Mouse (Mus musculus) yolk sac, embryonic 10.5 days (tissue): Measurements from ENCODE around the gene Tubb1.
A peak's percentile ranks its signal among the peaks of the same experiment; 100 is the strongest.

Source experiments
- DNase-seq: peaks from one replicate; pipeline ENCODE4 v3.0.0-alpha.2; 2017; ENCODE audit warnings: low spot score

Tubb1 gene

GRCm38 (mm10) chr2:174450353-174450752 lies at the start of gene Tubb1:
Tubb1 (plus strand) TSS chr2:174450695.
- DNase-seq, result no peak

- no peak for DNase-seq
These were observed 40.3 kb upstream of the Tubb1 start for GRCm38 (mm10) chr2:174410222-174410621.

DNA sequence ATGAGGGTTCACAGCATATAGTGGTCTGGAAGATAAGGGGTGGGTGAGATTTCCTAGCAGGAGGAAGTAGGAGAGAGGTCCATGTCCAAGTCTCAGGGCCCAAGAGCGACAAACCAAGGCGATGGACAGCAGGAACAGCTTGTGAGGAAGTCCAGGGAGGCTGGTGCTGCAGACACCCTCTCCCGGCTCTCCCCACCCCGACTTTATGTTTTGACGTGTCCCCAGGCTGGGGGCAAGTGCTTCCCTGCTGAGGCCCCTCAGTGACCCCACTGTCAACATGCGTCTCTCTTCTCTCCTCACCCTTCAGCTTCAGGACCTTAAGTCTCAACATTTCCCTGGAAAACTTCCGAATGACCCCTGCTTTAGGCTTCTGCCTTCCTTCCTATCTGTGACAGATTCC lies 37.4 kb upstream of the Tubb1 start:
- DNase-seq, result no peak

- DNase-seq, result no peak
These were observed 35.3 kb upstream of the Tubb1 start for GRCm38 (mm10) chr2:174415001-174415730.

DNA sequence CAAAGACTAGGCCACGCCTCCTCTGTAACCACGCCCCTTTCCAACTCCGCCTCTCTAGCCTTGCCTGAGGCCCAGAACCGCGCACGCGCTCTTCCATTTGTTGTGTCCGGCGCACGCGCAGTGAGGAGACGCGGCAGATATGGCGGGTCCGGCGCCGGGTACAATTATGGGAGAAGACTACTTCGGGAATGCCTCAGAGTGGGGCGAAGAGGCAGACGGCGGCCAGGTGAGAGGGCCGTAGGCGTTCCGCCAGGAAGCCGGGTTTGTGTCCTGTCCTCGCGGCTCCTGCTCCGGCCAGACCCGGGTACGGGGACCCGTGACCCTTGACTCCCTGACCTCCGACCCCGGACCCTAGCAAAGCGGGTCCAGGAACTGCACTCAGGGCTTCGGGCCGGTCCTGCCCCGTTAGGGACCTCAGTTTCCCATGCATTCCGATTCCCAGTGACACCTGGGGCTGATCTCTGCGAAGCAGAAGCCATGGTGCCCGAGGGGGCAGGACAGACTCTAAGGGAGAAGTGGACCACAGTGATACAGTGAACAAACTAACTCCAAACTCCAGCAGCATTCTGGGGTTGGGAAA lies 34.7 kb upstream of the Tubb1 start, which contains the start of gene Nelfcd:
Nelfcd (plus strand) TSS at position 74 of the 580 bp plus-strand sequence.
- peak; percentile 96 for DNase-seq

- DNase-seq, result no peak
These were observed 29.4 kb upstream of the Tubb1 start for GRCm38 (mm10) chr2:174421107-174421506.

DNA sequence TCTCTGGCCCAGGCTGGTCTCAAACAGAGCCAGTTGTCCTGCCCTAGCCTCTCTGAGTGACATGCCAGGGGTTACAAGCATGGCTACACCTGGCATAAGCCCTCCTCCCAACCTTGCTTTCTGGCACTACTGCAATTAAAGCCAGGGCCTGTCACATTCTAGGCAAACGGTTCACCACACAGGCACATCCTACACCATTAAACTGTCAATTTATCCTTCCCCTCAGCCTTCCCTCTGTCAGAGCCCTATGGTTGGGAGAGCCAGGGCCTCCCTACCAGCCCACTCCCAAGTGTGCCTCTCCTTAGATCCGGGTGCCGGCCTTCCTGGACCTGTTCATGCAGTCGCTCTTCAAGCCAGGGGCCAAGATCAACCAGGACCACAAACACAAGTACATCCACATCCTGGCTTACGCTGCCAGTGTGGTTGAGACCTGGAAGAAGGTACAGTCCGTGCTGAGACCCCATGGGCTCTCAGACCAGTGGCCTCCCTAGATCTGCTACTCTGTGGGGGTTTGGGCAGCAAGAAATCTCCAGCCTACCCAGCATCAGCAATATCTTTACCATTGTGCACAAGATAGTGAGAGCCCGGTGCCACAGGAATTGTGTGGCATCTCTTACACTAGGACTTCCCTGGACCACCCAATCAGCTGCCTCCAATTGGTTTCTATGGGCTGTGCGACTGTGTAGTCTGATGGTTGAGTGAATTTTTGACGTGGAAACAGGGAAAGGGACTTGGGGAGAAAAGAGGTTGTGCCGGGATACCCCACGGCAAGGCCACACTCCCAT lies 26.0 kb upstream of the Tubb1 start:
- DNase-seq, result no peak

DNA sequence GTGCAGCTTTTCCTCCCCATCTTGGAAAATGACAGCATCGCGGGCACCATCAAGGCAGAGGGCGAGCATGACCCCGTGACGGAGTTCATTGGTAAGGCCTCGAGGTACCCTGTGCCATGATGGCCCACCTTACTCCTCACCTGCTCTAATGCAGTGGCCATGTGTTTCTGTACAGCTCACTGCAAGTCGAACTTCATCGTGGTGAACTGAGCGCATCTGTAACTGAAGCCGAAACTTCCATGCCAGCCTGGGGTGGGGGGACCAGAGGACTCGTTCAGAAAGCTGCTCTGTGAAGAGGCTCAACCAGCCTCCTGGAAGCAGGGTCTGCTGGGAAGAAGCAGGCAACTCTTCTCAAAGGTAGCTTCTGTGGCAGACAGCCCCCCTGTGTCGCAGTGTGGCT lies 23.6 kb upstream of the Tubb1 start:
- no peak for DNase-seq

DNA sequence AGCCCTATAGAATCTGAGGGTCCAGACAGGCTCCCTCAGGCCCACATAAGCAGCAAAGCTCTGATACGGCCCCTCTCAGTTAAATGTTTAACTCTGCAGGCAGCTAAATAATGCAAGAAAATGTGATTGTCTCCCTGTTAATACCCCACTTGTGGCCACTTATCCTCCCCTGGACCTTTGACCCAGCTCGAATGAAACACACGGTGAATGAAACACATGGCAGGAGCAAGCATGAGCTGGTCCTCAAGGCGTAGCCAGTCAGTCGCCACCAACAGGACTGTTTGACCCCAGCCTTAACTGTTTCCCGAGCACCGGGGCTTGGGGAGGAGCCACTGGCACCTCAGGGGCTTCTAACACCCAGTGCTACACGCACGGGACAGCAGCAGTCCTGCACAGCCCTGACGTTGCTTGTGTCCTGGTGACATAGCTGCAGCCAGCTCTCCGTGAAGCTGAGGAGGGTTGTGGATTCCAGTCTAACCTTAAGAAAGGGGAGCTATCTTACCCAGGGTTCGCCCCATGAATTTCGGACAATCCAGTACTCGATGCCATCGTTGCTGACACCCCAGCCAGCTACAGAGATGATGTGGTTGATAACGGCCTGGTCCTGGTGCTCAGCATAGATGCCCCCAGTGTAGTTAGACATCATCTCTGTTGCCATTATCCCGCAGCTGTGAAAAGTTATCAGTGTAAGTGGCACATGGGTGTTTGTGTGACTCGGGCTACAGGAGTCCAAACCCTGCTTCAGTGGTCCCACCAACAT lies 22.2 kb upstream of the Tubb1 start:
- DNase-seq, result peak; percentile 76

GRCm38 (mm10) chr2:174428996-174429591 lies 21.4 kb upstream of the Tubb1 start:
- no peak for DNase-seq

GRCm38 (mm10) chr2:174434943-174435342 lies 15.6 kb upstream of the Tubb1 start:
- DNase-seq, result no peak

DNA sequence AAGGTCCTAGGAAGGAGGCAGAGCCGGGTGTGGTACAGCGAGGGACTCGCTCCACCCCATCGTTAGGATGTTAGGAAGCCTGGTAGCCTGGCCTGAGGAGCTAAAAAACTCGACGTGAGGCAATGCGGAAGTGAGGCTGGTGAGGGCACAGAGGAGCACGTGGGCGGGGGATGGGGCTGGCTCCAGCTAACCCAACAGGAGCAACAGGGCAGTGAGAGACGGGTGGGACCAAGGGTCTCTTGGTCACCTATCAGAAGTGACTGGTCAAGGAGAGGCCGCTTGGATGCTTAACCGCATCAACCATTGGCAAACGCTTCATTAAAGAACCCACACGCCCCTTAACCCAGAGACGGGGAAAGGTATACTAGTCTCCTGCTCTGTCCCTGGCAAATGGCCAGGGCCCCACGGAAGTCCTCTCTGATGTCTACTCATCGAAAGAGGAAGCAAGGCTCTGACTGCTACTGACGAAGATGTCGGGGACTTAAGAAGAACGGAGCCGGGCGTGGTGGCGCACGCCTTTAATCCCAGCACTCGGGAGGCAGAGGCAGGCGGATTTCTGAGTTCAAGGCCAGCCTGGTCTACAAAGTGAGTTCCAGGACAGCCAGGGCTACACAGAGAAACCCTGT lies 14.3 kb upstream of the Tubb1 start:
- no peak for DNase-seq

- DNase-seq, result no peak
These were observed 13.4 kb upstream of the Tubb1 start for GRCm38 (mm10) chr2:174436916-174437696.

GRCm38 (mm10) chr2:174437697-174437982 lies 12.9 kb upstream of the Tubb1 start:
- DNase-seq, result no peak

- no peak for DNase-seq
These were observed 12.3 kb upstream of the Tubb1 start for GRCm38 (mm10) chr2:174438181-174438580.

GRCm38 (mm10) chr2:174438737-174439449 lies 11.6 kb upstream of the Tubb1 start, which contains the start of gene Ctsz:
Ctsz (minus strand) TSS chr2:174439039.
- peak; percentile 89 for DNase-seq

DNA sequence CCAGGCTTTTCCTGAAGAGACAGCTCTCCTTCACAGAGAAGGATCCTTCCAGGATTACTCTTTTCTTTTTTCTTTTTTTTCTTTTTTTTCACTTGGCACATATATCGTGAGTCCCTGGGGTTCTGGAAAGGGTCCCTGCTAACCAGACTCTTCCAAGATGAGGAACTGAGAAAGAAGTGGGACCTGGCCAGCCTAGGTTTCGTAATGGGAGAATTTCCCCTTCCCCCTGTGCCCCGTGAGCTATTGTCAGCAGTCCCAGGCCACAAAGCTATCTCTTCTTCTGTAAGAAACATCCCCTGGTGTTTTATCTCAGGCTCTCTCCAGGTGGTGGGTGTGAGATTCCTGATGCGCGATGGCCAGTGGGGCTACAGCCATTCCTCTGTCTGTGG lies 11.1 kb upstream of the Tubb1 start:
- no peak for DNase-seq

- no peak for DNase-seq
These were observed 10.5 kb upstream of the Tubb1 start for GRCm38 (mm10) chr2:174439961-174440360.

GRCm38 (mm10) chr2:174441898-174442297 lies 8.6 kb upstream of the Tubb1 start:
- no peak for DNase-seq

- no peak for DNase-seq
These were observed 8.0 kb upstream of the Tubb1 start for GRCm38 (mm10) chr2:174442460-174442859.
